Mouse (Mus musculus) bone marrow, adult 2 months (tissue): ENCODE data around the gene Trnp1.

ENCODE experiments used
- CTCF ChIP-seq: fragments of 200-500 bp; IDR thresholded peaks from 2 replicates; pipeline ENCODE4 v1.5.1; 2011; ENCODE audit warnings: low read length, control low read depth; ENCODE audit not compliant: control insufficient read depth, insufficient read depth
- POLR2A ChIP-seq: fragments of 200-500 bp; IDR thresholded peaks from 2 replicates; pipeline ENCODE4 v1.6.1; 2011; ENCODE audit warnings: low read depth, mild to moderate bottlenecking, control low read depth, low read length, borderline replicate concordance; ENCODE audit not compliant: control insufficient read depth

GRCm38 (mm10) chr4:133501514-133501913 lies 3.2 kb upstream of the Trnp1 start:
- no peak for TF ChIP-seq CTCF
- no peak for TF ChIP-seq POLR2A
